Mouse (Mus musculus) midbrain, embryonic 15.5 days (tissue): ENCODE measurements around the gene Tbc1d14. TPM values are rescaled to one million over a fixed set of nuclear protein-coding genes. Genes with fewer than 3 reads are reported as not detected.
A peak's percentile ranks its signal among the peaks of the same experiment; 100 is the strongest.

Source experiments
- ATAC-seq: fragments of 200-750 bp; cut with Nextera tagmentation; replicated peaks from 2 replicates; pipeline ENCODE4 v1.8.0; 2017; ENCODE audit warnings: moderate TSS enrichment
- H3K27ac ChIP-seq: fragments of 300-500 bp; sonication (generic); 2 replicates; pipeline ENCODE4 v1.5.1; 2015; ENCODE audit warnings: mild to moderate bottlenecking, inconsistent platforms
- H3K27me3 ChIP-seq: fragments of 300-500 bp; sonication (generic); replicated peaks from 2 replicates; pipeline ENCODE4 v1.6.1; 2015; ENCODE audit warnings: inconsistent platforms
- H3K36me3 ChIP-seq: fragments of 300-500 bp; sonication (generic); replicated peaks from 2 replicates; pipeline ENCODE4 v1.6.1; 2015; ENCODE audit warnings: inconsistent platforms
- H3K4me1 ChIP-seq: fragments of 300-500 bp; sonication (generic); 2 replicates; pipeline ENCODE4 v1.6.1; 2015; ENCODE audit warnings: inconsistent platforms
- H3K4me2 ChIP-seq: fragments of 300-500 bp; sonication (generic); 2 replicates; pipeline ENCODE4 v1.6.1; 2015; ENCODE audit warnings: inconsistent platforms, mild to moderate bottlenecking, moderate library complexity
- H3K4me3 ChIP-seq: fragments of 300-500 bp; sonication (generic); 2 replicates; pipeline ENCODE4 v1.5.1; 2015; ENCODE audit warnings: mild to moderate bottlenecking, inconsistent platforms
- H3K9ac ChIP-seq: fragments of 300-500 bp; sonication (generic); 2 replicates; pipeline ENCODE4 v1.6.1; 2015; ENCODE audit warnings: mild to moderate bottlenecking, inconsistent platforms
- H3K9me3 ChIP-seq: fragments of 300-500 bp; sonication (generic); 2 replicates; pipeline ENCODE4 v1.6.1; 2016; ENCODE audit warnings: inconsistent platforms
- WGBS: fragments of 180-500 bp; shearing (Covaris S2); methylation state at CpG from one replicate; pipeline ENCODE4 v1.1.7; 2015; ENCODE audit warnings: mixed read lengths; 5-methylcytosine and 5-hydroxymethylcytosine counted together
- polyA plus RNA-seq: library from polyadenylated mRNA; unstranded; fragments of >200 nt; fragmentation: Nextera tagmentation; extraction: Ambion mirVana; gene quantifications from 2 replicates; pipeline ENCODE4 v1.2.1, GENCODE M21; 2015

The Tbc1d14 gene
- polyA plus RNA-seq, 1 experiment from 2014 or later: 75.0 TPM

- peak; percentile 97 for ATAC-seq
- H3K4me2 ChIP-seq: peak within 1 kb of the TSS; percentile 97
- peaks cover 23% of the 10 kb centered on the region for H3K4me1 ChIP-seq
- no peaks in the 10 kb centered on the region for H3K9me3 ChIP-seq
- H3K36me3 ChIP-seq: peaks cover 7% of the 10 kb centered on the region; the same call in 1 of the 2 replicates
- under 1% methylated on average over 68 of the region's 68 CpGs for WGBS
- H3K27ac ChIP-seq: peak within 1 kb of the TSS; percentile 67
- peak within 1 kb of the TSS; percentile 68 for H3K4me3 ChIP-seq
- peak within 1 kb of the TSS; percentile 80 for H3K9ac ChIP-seq
- H3K27me3 ChIP-seq: no peaks in the 10 kb centered on the region
Measured at GRCm38 (mm10) chr5:36464709-36465661, 128.1 kb downstream of the Tbc1d14 start, which contains the start of gene Grpel1. Grpel1 (plus strand) TSS chr5:36464998.

DNA sequence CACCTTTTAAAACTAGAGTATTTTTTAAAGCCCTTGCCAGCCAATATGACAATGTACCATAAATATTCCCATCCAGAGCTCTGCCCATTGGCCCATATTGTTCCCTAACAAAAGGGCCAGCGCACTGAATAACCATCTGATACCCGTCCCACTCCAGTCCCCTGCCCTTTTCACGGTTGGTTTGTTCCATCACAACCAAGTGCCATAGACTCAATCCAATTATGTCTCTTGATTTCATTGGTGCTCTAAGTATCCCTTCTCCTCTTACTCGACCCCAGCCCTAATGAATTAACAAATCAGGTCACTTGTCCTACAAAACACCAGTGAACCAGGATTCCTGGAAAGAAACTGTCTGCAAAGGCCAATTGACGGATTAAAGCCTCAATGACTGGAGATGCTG, 129.7 kb downstream of the Tbc1d14 start:
- no peak overlapping the region for H3K9ac ChIP-seq
- H3K9me3 ChIP-seq: no peaks in the 10 kb centered on the region
- H3K4me1 ChIP-seq: peaks cover 23% of the 10 kb centered on the region
- H3K4me2 ChIP-seq: no peak overlapping the region
- H3K27me3 ChIP-seq: no peaks in the 10 kb centered on the region
- 11% methylated on average over 5 of the region's 5 CpGs for WGBS
- H3K4me3 ChIP-seq: no peak overlapping the region
- ATAC-seq: no peak
- no peaks in the 10 kb centered on the region for H3K36me3 ChIP-seq
- H3K27ac ChIP-seq: no peak overlapping the region

- no peak overlapping the region for H3K4me2 ChIP-seq
- no peaks in the 10 kb centered on the region for H3K27me3 ChIP-seq
- H3K27ac ChIP-seq: no peak overlapping the region
- no peak overlapping the region for H3K4me3 ChIP-seq
- 15% methylated on average over 7 of the region's 7 CpGs for WGBS
- no peaks in the 10 kb centered on the region for H3K9me3 ChIP-seq
- no peak overlapping the region for H3K9ac ChIP-seq
- ATAC-seq: no peak
- H3K36me3 ChIP-seq: no peaks in the 10 kb centered on the region
- H3K4me1 ChIP-seq: peaks cover 23% of the 10 kb centered on the region
Measured at GRCm38 (mm10) chr5:36462810-36463209, 130.3 kb downstream of the Tbc1d14 start.

DNA sequence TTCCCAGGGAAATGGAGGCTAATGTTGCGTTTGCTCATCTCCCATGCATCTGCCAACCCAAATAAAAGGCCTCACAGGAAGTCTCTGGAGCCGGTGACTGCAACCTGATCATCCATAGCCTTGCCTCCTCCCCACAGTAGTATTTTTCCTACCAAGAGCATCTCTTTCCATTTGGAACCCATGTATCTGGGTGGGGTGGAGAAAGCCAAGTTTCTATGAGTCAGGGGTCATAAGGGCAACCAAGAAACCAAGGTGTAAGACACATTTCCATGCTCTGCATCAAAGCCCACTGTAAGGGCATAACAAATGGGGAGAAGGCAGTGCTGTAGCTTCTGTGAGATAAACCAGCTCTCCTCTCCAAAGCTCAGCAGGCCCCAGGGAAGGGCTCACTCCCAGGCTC, 131.8 kb downstream of the Tbc1d14 start:
- no peak overlapping the region for H3K4me3 ChIP-seq

DNA sequence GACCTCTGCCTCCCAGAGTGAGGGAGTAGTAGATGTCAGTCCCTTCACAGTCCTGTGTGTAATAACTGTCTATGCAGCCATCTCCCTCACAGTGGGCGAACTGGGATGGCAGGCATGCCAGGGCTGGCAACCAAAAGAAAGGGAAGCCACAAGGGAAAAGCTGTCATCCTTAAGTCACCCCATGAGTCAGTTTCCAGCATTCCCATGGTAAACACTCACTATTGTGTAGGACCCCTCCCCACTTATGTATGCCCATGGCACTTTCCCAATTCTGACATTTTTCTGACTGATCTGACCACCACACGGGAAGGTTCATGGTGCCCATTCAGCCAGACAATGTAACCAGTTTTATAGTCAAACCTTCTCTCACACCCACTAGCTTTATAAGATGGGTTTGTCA, 132.4 kb downstream of the Tbc1d14 start:
- WGBS: 95% methylated on average over 2 of the region's 2 CpGs
- Histone ChIP-seq H3K9me3 (no peaks in the 10 kb centered on the region), H3K27ac (no peak overlapping the region), H3K27me3 (no peaks in the 10 kb centered on the region), H3K9ac (no peak overlapping the region), H3K4me2 (no peak overlapping the region), H3K4me3 (no peak overlapping the region), H3K4me1 (peaks cover 12% of the 10 kb centered on the region), H3K36me3 (no peaks in the 10 kb centered on the region)
- ATAC-seq: no peak

More for the DNA sequence above, 131.8 kb downstream of the Tbc1d14 start:
- WGBS: 61% methylated on average over 2 of the region's 2 CpGs
- H3K9me3 ChIP-seq: no peaks in the 10 kb centered on the region
- H3K9ac ChIP-seq: no peak overlapping the region
- no peaks in the 10 kb centered on the region for H3K36me3 ChIP-seq
- H3K27ac ChIP-seq: no peak overlapping the region
- peaks cover 17% of the 10 kb centered on the region for H3K4me1 ChIP-seq
- ATAC-seq: no peak
- no peak overlapping the region for H3K4me2 ChIP-seq
- no peaks in the 10 kb centered on the region for H3K27me3 ChIP-seq

GRCm38 (mm10) chr5:36458926-36459325, 134.2 kb downstream of the Tbc1d14 start:
- Histone ChIP-seq H3K4me3 (no peak overlapping the region), H3K9me3 (no peaks in the 10 kb centered on the region), H3K9ac (no peak overlapping the region), H3K4me2 (no peak overlapping the region), H3K36me3 (no peaks in the 10 kb centered on the region), H3K27ac (no peak overlapping the region), H3K4me1 (peaks cover 2% of the 10 kb centered on the region; the same call in 1 of the 2 replicates), H3K27me3 (no peaks in the 10 kb centered on the region)
- no peak for ATAC-seq
- WGBS: 15% methylated on average over 4 of the region's 4 CpGs

GRCm38 (mm10) chr5:36457706-36458105, 135.4 kb downstream of the Tbc1d14 start:
- ATAC-seq: no peak
- WGBS: 74% methylated on average over 4 of the region's 4 CpGs
- H3K4me3 ChIP-seq: no peak overlapping the region
- no peaks in the 10 kb centered on the region for H3K27me3 ChIP-seq
- H3K9ac ChIP-seq: no peak overlapping the region
- no peak overlapping the region for H3K27ac ChIP-seq
- no peaks in the 10 kb centered on the region for H3K36me3 ChIP-seq
- no peaks in the 10 kb centered on the region for H3K4me1 ChIP-seq
- no peaks in the 10 kb centered on the region for H3K9me3 ChIP-seq
- no peak overlapping the region for H3K4me2 ChIP-seq

DNA sequence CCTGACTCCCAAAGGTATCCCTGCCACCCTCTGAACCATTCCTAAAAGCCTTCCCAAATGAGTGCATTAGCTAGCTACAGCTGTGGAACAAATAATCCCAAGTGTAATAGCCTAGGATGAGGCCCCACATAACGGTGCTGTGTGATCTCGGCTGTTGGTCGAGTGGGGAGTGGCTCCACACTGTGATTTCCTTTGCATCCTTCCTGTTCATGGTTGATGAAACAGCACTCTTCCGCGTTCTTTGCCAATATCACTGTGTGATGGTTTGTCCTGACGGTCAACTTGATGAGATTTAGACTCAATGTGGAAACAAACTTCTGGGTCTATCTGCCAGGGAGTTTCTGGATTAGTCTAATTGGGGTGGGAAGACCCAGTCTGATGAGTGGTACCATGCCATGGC, 140.3 kb downstream of the Tbc1d14 start:
- H3K4me3 ChIP-seq: no peak overlapping the region
- no peaks in the 10 kb centered on the region for H3K36me3 ChIP-seq
- H3K9ac ChIP-seq: no peak overlapping the region
- no peak for ATAC-seq
- 82% methylated on average over 6 of the region's 6 CpGs for WGBS
- no peak overlapping the region for H3K4me2 ChIP-seq
- H3K9me3 ChIP-seq: no peaks in the 10 kb centered on the region
- H3K4me1 ChIP-seq: no peaks in the 10 kb centered on the region
- no peaks in the 10 kb centered on the region for H3K27me3 ChIP-seq
- no peak overlapping the region for H3K27ac ChIP-seq

DNA sequence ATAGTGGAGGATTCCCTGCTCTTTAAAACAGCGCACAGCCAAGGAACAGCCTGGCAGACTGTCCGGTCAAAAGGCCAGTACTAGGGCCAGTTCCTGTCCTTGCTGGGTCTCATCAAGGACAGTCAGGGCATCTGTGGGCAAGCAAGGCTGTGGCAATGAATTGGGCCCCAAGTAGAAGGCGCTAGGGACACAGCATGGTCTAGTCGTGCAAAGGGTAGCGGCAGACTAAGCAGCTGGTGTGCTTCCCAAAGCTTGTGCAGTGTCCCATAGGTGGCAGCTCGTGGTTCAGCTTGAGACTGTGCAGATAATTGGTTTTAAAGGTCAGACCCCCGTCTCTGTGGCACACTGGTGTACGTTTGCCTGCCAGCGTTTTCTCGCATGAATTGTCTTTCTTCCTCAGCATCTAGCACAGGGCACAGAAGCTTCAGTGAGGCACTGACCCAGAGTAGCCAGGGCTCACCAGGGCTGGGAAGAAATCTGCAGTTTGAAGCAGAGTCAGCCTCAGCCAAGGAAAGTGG, 141.1 kb downstream of the Tbc1d14 start:
- H3K4me1 ChIP-seq: no peaks in the 10 kb centered on the region
- no peak for ATAC-seq
- H3K4me3 ChIP-seq: no peak overlapping the region
- 55% methylated on average over 10 of the region's 10 CpGs for WGBS
- H3K36me3 ChIP-seq: no peaks in the 10 kb centered on the region
- no peak overlapping the region for H3K27ac ChIP-seq
- no peaks in the 10 kb centered on the region for H3K9me3 ChIP-seq
- H3K4me2 ChIP-seq: no peak overlapping the region
- no peak overlapping the region for H3K9ac ChIP-seq
- H3K27me3 ChIP-seq: no peaks in the 10 kb centered on the region

- no peaks in the 10 kb centered on the region for H3K9me3 ChIP-seq
Measured at GRCm38 (mm10) chr5:36451119-36451518, 142.0 kb downstream of the Tbc1d14 start.

DNA sequence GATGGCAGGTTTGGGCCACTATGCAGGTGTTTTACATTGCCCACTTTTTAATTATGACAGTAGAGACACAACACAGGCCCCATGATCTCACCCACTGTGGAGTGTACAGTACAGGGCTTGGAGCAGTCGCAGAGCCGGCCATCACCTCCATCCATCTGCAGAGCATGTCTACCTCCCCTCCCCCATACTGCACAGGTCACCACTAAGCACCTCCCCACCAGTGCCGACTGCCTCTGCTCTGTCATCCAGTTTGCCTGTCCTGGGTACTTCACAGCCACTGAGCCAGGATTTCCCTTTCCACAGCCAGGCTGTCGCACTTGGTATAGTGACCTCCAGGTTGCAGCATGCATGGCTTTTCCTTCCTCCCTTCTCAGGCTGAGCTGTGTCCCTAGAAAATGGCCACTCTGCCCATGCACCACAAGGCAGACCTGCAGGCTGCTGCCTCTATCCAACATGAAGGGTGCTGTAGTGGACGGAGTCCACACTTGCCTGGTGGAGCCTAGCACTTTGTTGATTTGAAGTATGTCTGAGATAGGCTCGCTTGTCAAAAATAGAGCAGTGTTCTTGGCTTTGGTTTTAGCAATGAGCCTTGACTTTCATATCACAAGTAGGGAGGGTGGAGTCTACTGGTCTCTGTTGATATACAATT, 143.2 kb downstream of the Tbc1d14 start:
- WGBS: 80% methylated on average over 6 of the region's 6 CpGs
- Histone ChIP-seq H3K36me3 (no peaks in the 10 kb centered on the region), H3K4me3 (no peak overlapping the region)

More at GRCm38 (mm10) chr5:36451119-36451518, 142.0 kb downstream of the Tbc1d14 start:
- H3K4me3 ChIP-seq: no peak overlapping the region
- H3K27ac ChIP-seq: no peak overlapping the region
- no peaks in the 10 kb centered on the region for H3K36me3 ChIP-seq
- H3K9ac ChIP-seq: no peak overlapping the region
- peaks cover 1% of the 10 kb centered on the region; the same call in 1 of the 2 replicates for H3K4me1 ChIP-seq
- H3K4me2 ChIP-seq: no peak overlapping the region
- H3K27me3 ChIP-seq: no peaks in the 10 kb centered on the region
- WGBS: 27% methylated on average over 9 of the region's 10 CpGs
- ATAC-seq: no peak

DNA sequence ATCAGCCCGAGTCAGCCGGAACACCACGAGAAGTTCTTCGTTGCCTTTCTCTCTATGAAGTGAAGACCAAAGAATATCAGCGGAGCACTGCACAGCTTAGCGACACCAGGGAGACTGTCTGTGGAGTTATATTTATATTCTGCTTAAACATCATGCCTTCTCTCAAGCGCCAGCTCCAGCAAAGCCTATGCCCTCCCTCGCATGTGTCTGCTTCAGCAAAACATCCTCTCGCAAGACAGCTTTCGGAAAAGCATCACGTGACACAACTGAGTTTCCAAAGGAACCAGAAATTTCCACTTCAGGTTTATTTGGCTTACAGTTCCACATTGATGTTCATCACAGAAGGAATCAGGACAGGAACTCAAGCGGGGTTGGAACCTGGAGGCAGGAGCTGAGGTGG, 145.2 kb downstream of the Tbc1d14 start:
- Histone ChIP-seq H3K4me3 (no peak overlapping the region), H3K4me2 (no peak overlapping the region), H3K9me3 (no peaks in the 10 kb centered on the region), H3K9ac (no peak overlapping the region), H3K27ac (no peak overlapping the region), H3K27me3 (no peaks in the 10 kb centered on the region), H3K36me3 (no peaks in the 10 kb centered on the region), H3K4me1 (peaks cover 8% of the 10 kb centered on the region; the same call in 1 of the 2 replicates)
- WGBS: 90% methylated on average over 12 of the region's 12 CpGs
- ATAC-seq: no peak

More for the DNA sequence above, 143.2 kb downstream of the Tbc1d14 start:
- Histone ChIP-seq H3K4me2 (no peak overlapping the region), H3K27me3 (no peaks in the 10 kb centered on the region), H3K9me3 (no peaks in the 10 kb centered on the region), H3K9ac (no peak overlapping the region), H3K4me1 (peaks cover 8% of the 10 kb centered on the region; the same call in 1 of the 2 replicates), H3K27ac (no peak overlapping the region)
- no peak for ATAC-seq
